Mouse (Mus musculus) neutrophil, adult 59 days (primary cell): Measurements from ENCODE around the gene Armc5. TPM values are rescaled to one million over a fixed set of nuclear protein-coding genes. Genes with fewer than 3 reads are reported as not detected.

ENCODE experiments used
- total RNA-seq, 2 experiments: library from RNA; stranded (reverse); gene quantifications; 1 replicate in 1 of 2; 2 replicates in 1 of 2; pipeline ENCODE4 v1.2.4; 2023

The Armc5 gene
- total RNA-seq: 10 to 100 TPM; 10.5 to 11.5 TPM

DNA sequence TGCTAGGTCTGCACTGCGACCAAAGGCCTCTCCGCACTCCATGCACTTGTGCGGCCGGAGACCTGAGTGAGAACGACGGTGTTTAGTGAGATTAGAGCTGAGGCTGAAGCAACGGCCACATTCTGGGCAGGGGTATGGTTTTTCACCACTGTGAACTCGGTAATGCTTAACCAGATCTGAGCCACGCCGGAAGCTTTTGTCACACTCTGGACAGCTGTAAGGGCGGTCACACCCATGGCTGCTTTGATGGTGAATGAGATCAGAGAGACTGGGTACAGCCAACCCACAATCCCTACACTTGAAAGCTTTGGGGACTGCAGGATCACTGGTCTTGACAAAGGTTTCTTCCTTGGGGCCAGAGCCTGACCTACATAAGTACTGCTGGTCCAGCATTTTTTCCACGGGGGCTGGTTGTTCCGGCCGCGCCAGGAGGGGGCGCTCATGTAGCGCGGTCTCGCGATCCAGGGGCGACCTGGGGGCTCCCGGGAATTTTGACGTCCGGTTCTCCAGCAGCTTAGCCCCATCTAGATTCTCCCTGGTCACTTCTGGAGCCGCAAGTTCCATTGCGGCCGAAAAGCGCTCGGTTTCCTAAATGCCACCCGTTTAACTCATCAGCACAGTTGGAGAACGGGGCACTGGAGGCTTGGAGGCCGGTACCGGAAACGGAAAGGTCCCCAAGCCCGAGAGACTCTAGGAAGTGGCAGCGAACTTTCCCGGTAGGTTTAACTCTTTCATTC is at the start of gene Armc5:
TSS of gene Armc5 (plus strand) at position 487 of the 737 bp plus-strand sequence.

DNA sequence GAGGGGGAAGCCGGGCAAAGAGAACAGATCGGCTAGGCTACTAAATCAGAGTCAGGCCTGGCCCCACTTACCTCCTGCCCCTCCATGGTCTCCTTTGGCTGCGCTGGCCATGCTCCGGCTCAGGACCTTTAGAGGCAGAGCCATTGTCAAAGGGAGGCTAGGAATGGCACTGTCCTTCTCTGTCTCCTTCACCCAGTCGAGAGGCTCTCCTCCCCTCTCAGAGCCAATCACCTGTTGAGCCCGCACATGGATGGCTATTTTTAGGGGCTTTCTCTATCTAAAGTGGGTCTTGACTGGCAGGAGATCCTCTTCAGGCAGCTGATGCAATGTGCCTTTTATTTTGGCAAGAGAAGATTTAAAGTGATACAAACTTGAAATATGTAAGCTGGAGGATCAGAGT is 31.0 kb upstream of the Armc5 start, which contains the start of gene Cox6a2:
TSS of gene Cox6a2 (minus strand) at position 236 of the 400 bp plus-strand sequence.

DNA sequence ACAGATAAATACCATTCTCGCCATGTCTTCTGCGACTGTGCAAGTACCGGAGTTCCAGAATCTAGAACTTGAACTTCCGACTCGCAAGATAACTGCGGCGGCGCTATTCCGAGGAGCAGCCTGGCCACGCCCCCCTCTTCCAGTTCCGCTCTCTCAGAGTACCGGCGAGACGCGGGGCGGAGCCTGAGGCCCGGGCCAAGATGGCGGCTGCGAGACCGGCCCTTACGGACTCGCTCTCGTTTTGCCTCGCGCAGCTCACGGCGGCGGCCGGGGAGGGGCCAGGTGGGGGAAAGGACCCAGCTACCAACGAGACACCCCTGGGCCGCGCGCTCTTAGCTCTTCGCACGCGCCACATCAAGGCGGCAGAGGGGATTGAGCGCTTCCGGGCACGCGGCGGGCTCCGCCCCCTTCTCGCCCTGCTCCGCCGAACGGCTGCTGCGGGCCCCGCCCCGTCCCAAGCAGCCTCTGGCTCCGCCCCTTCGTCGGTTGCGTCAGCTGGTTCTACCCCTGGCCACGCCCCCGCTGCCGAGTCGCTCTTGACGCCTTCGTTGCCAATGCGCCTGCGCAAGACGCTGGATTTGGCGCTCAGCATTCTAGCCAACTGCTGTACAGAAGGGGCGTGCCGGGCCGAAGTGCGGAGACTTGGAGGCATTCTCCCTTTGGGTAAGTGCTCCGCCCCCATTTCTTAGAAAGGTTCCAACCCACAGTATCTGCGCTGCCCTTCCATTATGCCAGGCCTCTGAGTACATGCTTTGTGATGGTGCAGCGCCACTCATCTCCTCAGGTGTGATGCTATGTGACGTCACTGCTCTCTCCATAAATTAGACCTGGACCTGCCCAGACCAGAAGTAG is 1.0 kb downstream of the Armc5 start, which contains the start of gene 9130023H24Rik:
TSS of gene 9130023H24Rik (minus strand) at position 105 of the 852 bp plus-strand sequence.

DNA sequence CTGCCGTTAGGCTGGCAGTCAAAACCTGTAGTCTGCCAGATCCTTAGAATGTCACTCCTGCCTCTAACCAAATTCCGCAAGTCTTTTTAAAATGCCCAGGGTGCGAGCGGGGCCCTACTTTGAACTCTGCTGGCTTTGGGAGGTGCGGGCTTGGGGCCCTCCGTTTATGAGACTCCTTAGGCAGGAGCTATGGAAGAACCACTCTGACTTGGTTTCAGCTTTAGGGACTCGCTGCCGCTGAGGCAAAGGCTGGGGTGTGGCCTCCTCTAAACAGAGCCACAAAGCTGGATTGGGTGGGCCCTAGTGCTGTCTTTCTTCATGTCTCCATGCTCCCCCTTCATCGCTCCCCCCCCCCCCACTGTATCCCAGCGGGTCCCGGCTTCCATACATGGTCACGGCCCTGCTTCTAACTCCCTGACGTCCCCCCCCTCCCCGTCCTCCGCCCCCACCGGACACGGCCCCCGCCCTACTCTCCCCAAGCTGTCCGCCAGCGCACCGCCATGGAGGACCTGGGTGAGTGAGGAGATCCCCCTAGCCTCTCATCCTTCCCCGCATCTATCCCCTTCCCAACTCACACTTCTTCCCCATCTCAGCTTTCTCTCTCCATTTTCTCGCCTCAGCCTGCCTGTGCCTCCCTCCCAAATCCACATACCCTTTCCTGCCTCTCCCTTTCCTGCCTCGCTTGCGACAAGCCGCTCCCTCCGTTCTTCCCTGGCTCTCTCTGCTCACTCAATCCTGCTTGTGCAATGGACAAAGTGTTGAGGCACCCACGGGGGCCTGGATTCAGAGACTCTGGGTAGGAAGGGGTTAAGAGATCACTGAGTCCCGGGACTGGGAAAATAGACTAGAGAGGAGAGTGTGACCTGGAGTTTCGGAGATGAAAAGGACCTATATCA is 9.6 kb downstream of the Armc5 start, which contains the start of gene Tgfb1i1:
TSS of gene Tgfb1i1 (plus strand) at position 317 of the 896 bp plus-strand sequence.

DNA sequence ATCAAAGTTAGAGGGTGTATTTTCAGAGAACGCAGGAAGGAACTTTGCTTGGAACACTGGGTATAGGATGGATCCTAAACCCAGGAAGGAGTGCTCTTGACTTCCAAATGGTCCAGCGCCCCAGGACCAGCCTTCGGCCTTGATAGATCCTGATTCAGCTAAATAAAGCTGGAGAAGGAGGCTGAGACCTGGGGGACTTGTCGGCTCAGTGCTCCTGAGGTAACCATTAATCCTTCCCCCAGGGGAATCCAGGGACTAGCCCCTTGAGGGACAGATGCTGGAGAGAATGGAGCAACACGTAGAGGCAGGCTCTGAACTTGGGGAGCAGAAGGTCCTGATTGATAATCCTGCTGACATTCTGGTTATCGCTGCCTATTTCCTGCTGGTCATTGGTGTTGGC is 28.3 kb downstream of the Armc5 start, which contains the start of gene Slc5a2:
TSS of gene Slc5a2 (plus strand) at position 247 of the 400 bp plus-strand sequence.

Other genes with a start within 250 kb of the Armc5 start
- gene Pycard, start 243.5 kb upstream of the Armc5 start, total RNA-seq: 10 to 100 TPM; 58.7 to 76.0 TPM
- gene Trim72, start 233.4 kb upstream of the Armc5 start, total RNA-seq: under 1 TPM; 0.42 to 0.57 TPM
- gene Itgam, start 174.7 kb upstream of the Armc5 start, total RNA-seq: 100 to 1,000 TPM; 810 to 844 TPM
- gene Gm49368, start 174.7 kb upstream of the Armc5 start, total RNA-seq: 10 to 100 TPM; 17.9 to 22.6 TPM
- 10 to 100 TPM; 18.0 to 27.4 TPM for gene Itgax, start 107.8 kb upstream of the Armc5 start, total RNA-seq
- 1 to 10 TPM; 1.4 to 1.8 TPM for gene Itgad, start 83.0 kb upstream of the Armc5 start, total RNA-seq
- under 1 TPM in 1 of 2 experiments, not detected in 1; 0.93 TPM for gene Cox6a2, start 31.0 kb upstream of the Armc5 start, total RNA-seq
- gene 9130023H24Rik, start 689 bp downstream of the Armc5 start, total RNA-seq: 1 to 10 TPM; 4.7 to 4.9 TPM
- gene Tgfb1i1, start 9.5 kb downstream of the Armc5 start, total RNA-seq: 1 to 10 TPM in 1 of 2 experiments, under 1 TPM in 1; 0.91 to 1.2 TPM
- not detected for gene Slc5a2, start 28.3 kb downstream of the Armc5 start, total RNA-seq
- 10 to 100 TPM; 13.5 to 15.8 TPM for gene BC017158, start 60.8 kb downstream of the Armc5 start, total RNA-seq
- gene Rgs10, start 181.4 kb downstream of the Armc5 start, total RNA-seq: 10 to 100 TPM; 40.2 to 49.1 TPM
- gene Tial1, start 224.4 kb downstream of the Armc5 start, total RNA-seq: 10 to 100 TPM; 73.4 to 82.6 TPM